Mouse (Mus musculus) embryo, embryonic 9.5 days (tissue): ENCODE measurements at regions not wholly inside any gene's neighbourhood (a gene's known extent, or its start where the extent isn't known, plus 50 kb on each side); places are given as distances from the start of the nearest gene placed in this dataset.

ENCODE experiments used
- DNase-seq: peaks from one replicate; pipeline ENCODE4 v3.0.0-alpha.2; 2017; ENCODE audit errors: extremely low spot score

DNA sequence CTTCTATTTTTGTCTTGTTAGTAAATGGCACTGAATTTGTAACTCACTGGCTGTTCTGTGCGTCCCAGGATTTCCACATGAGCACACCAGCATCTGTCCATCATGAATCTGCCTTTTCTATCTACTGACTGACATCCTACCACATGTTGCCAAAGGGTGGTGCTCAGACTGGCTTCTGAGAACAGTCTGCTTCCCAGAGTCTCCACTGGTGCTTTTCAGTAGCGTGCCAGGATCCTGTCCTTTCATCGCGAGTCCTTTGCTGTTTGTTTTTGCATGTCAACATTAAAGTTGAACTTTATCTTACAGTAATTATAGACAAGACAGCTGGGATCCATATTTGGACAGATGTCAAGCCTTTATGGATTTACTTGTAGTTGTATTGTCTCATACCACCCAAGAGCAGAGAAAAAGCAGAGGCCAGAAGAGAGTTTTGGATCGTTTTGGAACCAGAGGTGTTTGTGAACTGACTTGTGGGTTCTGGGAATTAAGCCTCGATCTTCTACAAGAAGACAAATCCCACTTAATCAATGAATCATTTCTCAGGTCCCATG is 314.0 kb upstream of the Agtr1b start:
- DNase-seq, result no peak

DNA sequence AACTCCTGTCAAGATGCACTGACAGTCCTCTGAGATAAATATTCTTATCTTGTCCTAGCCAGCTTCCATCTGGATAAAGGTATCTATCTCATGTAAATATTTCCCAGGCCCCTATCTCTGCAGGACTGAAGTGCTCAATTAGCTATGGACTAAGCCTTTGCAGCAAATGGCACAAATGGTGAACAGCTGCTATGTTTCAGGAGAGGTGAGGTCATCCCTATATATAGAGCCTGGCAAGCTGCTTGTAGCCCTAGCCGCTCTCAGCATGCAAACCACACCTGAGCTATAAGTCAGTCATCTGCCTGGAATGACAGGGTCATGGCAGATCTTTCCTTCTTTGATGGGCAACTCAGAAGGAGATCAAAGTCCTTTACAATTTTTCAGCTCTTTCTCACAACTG is 294.9 kb upstream of the Agtr1b start:
- no peak for DNase-seq

DNA sequence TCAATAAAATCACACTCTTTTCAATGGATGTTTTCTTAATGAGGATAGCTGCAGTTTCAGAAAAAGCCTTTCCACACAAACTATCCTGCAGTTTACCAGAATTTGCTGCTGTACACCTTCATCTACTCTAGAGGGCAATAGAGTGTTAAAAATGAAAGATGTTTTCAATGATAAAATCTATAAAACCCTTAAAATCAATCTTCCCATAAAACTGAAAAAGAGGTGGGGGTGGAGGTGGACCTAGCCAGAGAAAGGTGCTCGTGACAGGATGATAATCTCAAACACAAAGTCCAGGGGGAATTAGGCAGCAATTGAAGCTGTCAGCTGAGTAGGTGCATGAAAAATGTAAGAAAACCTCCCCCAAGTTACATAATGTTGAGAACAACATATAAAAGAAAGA is 288.4 kb upstream of the Agtr1b start:
- DNase-seq, result peak; percentile 9
